8 mouse cellular contexts compared by ENCODE assay signal in the genomic region with DNA sequence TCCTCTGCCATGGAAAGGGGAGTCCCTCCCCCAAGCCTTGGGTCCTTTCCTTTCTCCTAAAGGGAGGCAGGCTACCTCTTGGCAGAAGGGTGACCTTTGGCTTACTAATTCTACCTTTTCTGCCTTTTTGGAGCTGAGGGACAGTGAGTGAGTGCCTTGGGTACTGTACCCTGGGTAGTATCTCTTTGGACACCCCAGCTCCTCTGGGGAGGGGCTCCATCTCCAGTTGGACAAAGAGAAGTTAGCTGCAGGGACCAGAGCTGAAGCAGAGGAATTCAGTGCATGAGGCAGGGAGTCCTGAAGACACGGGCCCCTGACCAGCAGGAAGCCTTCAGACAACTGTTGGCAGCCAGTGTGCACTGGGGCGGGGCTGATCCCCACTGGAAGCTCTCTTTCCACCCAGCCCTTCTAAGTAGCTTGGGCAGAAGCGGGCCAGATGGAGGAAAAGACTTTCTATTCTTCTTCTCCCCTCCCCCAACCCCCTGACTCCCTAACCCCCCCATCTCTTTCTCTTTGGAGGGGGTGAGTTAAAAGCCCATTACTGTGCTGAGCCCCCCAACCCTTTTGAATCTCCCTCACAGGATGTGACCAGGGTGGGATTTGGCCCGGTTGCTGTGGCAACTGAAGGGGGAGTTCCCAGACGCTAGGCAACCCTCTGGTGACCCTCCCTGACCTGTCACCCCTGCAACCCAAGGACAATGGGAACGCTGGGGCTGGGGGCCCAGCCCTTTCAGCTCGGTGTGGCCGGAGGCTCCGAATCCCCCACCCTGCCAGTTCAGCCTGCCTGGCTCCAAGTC. TPM values are rescaled to one million over a fixed set of nuclear protein-coding genes. Genes with fewer than 3 reads are reported as not detected.
DNase-seq lines count a peak whose midpoint lies in the region; ATAC-seq and TF ChIP-seq lines count a peak whose summit lies in the region.

No protein-coding gene starts in this region.

- peak; percentile 74 for ATAC-seq in Patski
- ATAC-seq in forebrain, embryonic 16.5 days = peak; percentile 49; the same call in 1 of the 2 replicates
- peak; percentile 49; the same call in 1 of the 2 replicates for ATAC-seq in hindbrain, embryonic 14.5 days (ENCODE audit: low FRiP score)
- no peak for ATAC-seq in liver, embryonic 13.5 days (ENCODE audit: low read depth)
- no peak for ATAC-seq in activated CD4-positive, CD25-positive, alpha-beta regulatory T cell, adult 4 months

- no peak for DNase-seq in Patski (ENCODE audit: low read depth, low spot score)
- no peak for DNase-seq in hindbrain, embryonic 14.5 days (ENCODE audit: low spot score)
- DNase-seq in liver, embryonic 13.5 days = no peak
- DNase-seq in retina, embryonic 14.5 days (ENCODE audit: low spot score) = peak; percentile 88
- DNase-seq in cerebellum, adult 11-12 months = no peak
- DNase-seq in right cerebral cortex, postnatal 14 days = no peak

- 6% methylated on average over 9 of the region's 9 CpGs for WGBS in forebrain, embryonic 16.5 days
- 6% methylated on average over 9 of the region's 9 CpGs for whole genome bisulfite sequencing in hindbrain, embryonic 14.5 days
- 34% methylated on average over 9 of the region's 9 CpGs for WGBS in liver, embryonic 13.5 days (ENCODE audit: insufficient replicate concordance)

- H3K27ac ChIP-seq in forebrain, embryonic 16.5 days (ENCODE audit: low read length) = no peak overlapping the region
- no peak overlapping the region for H3K27ac ChIP-seq in hindbrain, embryonic 14.5 days
- H3K27ac ChIP-seq in liver, embryonic 13.5 days = peak overlapping the region; percentile 43; the same call in 1 of the 2 replicates

- no peak overlapping the region for H3K4me2 ChIP-seq in forebrain, embryonic 16.5 days (ENCODE audit: low read length)
- no peak overlapping the region for H3K4me2 ChIP-seq in hindbrain, embryonic 14.5 days (replicated peaks)
- no peak overlapping the region for H3K4me2 ChIP-seq in liver, embryonic 13.5 days

- POLR2A ChIA-PET in Patski (lab: Charles Lee) = interaction anchor here (1.9 kb wide), 1 partner anchor 26 kb away, joined by 5 read pairs; a partner anchor contains a TSS

- peaks cover 18% of the 10 kb centered on the region for H3K4me1 ChIP-seq in forebrain, embryonic 16.5 days (replicated peaks; ENCODE audit: control insufficient read depth, insufficient read depth, low read length)
- H3K4me1 ChIP-seq in hindbrain, embryonic 14.5 days (replicated peaks; ENCODE audit: control insufficient read depth, insufficient read depth, low read length) = peaks cover 15% of the 10 kb centered on the region
- H3K4me1 ChIP-seq in liver, embryonic 13.5 days (replicated peaks) = peaks cover 30% of the 10 kb centered on the region

- 0 out of 2 replicates have a peak, but pooled peaks cover 3% of the 10 kb centered on the region for H3K36me3 ChIP-seq in forebrain, embryonic 16.5 days (ENCODE audit: control insufficient read depth, insufficient read depth)
- no peaks in the 10 kb centered on the region for H3K36me3 ChIP-seq in hindbrain, embryonic 14.5 days (replicated peaks; ENCODE audit: control insufficient read depth, insufficient read depth)
- H3K36me3 ChIP-seq in liver, embryonic 13.5 days = peaks cover 24% of the 10 kb centered on the region

- in situ Hi-C loops in Patski (cut with MboI; ENCODE audit: low pct_unique_long_range_greater_than_20kb) = no loop called here

- TF ChIP-seq CTCF in Patski (IDR thresholded peaks at IDR 0.05) = no peak

- H3K4me3 ChIP-seq in forebrain, embryonic 16.5 days (replicated peaks; ENCODE audit: low read length) = no peak overlapping the region
- no peak overlapping the region for H3K4me3 ChIP-seq in hindbrain, embryonic 14.5 days (replicated peaks; ENCODE audit: low read length)
- H3K4me3 ChIP-seq in liver, embryonic 13.5 days (replicated peaks) = no peak overlapping the region

- H3K9ac ChIP-seq in forebrain, embryonic 16.5 days (replicated peaks; ENCODE audit: low read depth, low read length) = no peak overlapping the region
- no peak overlapping the region for H3K9ac ChIP-seq in hindbrain, embryonic 14.5 days
- no peak overlapping the region for H3K9ac ChIP-seq in liver, embryonic 13.5 days

- H3K27me3 ChIP-seq in Patski = no peaks in the 10 kb centered on the region
- no peaks in the 10 kb centered on the region for H3K27me3 ChIP-seq in forebrain, embryonic 16.5 days (replicated peaks; ENCODE audit: control insufficient read depth, insufficient read depth, low read length)
- peaks cover 14% of the 10 kb centered on the region for H3K27me3 ChIP-seq in hindbrain, embryonic 14.5 days (ENCODE audit: control insufficient read depth, insufficient read depth, low read length)
- no peaks in the 10 kb centered on the region for H3K27me3 ChIP-seq in liver, embryonic 13.5 days

- CTCF ChIA-PET in Patski (lab: Charles Lee) = interaction anchor here (1.7 kb wide), 1 partner anchor 9 kb away, joined by 3 read pairs; no protein-coding TSS in a partner anchor

- H3K9me3 ChIP-seq in forebrain, embryonic 16.5 days (ENCODE audit: control insufficient read depth, low read length) = no peaks in the 10 kb centered on the region
- no peaks in the 10 kb centered on the region for H3K9me3 ChIP-seq in hindbrain, embryonic 14.5 days (ENCODE audit: control insufficient read depth, low read length)
- H3K9me3 ChIP-seq in liver, embryonic 13.5 days (replicated peaks) = no peaks in the 10 kb centered on the region

RNA-seq across cellular contexts. Expression of a gene that starts 26.3 kb away (rescaled TPM):
- 49.9 TPM for polyA plus RNA-seq in Patski (2021)
- polyA plus RNA-seq in forebrain, embryonic 16.5 days (2015; fragmentation: Nextera tagmentation; extraction: Ambion mirVana) = 29.1 and 29.6 TPM in 2 replicates
- 34.3 and 35.1 TPM in 2 replicates for polyA plus RNA-seq in hindbrain, embryonic 14.5 days (2014; fragmentation: Nextera tagmentation; extraction: Ambion mirVana)
- 3.8 and 3.9 TPM in 2 replicates for polyA plus RNA-seq in liver, embryonic 13.5 days (2015; fragmentation: Nextera tagmentation; extraction: Ambion mirVana)
- polyA plus RNA-seq in activated CD4-positive, CD25-positive, alpha-beta regulatory T cell, adult 4 months (2017; shearing (Covaris generic)) = 1 to 10 TPM; 3.8 to 4.6 TPM

Comparison
In these comparisons a context has a peak if more than half of its experiments do, and no peak if none do; other contexts are left out.
1. ATAC-seq: peak in Patski (single experiment), forebrain, embryonic 16.5 days (single experiment) and hindbrain, embryonic 14.5 days (single experiment); none in liver, embryonic 13.5 days (single experiment) and activated CD4-positive, CD25-positive, alpha-beta regulatory T cell, adult 4 months (single experiment).